Mouse (Mus musculus) spleen, adult 18-20 months (tissue): ENCODE results near the gene Nkx6-1.

ENCODE experiments used
- DNase-seq, 2 experiments: peaks; one replicate each; pipeline ENCODE4 v3.0.0; 2022; ENCODE audit warnings: mixed read lengths in 2 of 2

Nkx6-1 gene

GRCm38 (mm10) chr5:101664945-101665615 lies at the start of gene Nkx6-1:
Gene Nkx6-1 (minus strand): TSS chr5:101664996.
- DNase-seq, result no peak

- no peak for DNase-seq
Observed at GRCm38 (mm10) chr5:101713064-101713613, 48.3 kb upstream of the Nkx6-1 start.

- no peak for DNase-seq
Observed at GRCm38 (mm10) chr5:101703374-101704260, 38.8 kb upstream of the Nkx6-1 start.

GRCm38 (mm10) chr5:101702636-101703035 lies 37.8 kb upstream of the Nkx6-1 start:
- DNase-seq, result no peak

GRCm38 (mm10) chr5:101700607-101701006 lies 35.8 kb upstream of the Nkx6-1 start:
- no peak for DNase-seq

GRCm38 (mm10) chr5:101688581-101688980 lies 23.8 kb upstream of the Nkx6-1 start:
- DNase-seq, result no peak

GRCm38 (mm10) chr5:101683340-101683739 lies 18.5 kb upstream of the Nkx6-1 start:
- no peak for DNase-seq

- no peak for DNase-seq
Observed at GRCm38 (mm10) chr5:101680338-101680737, 15.5 kb upstream of the Nkx6-1 start.

GRCm38 (mm10) chr5:101669381-101669780 lies 4.6 kb upstream of the Nkx6-1 start:
- DNase-seq, result no peak

- no peak for DNase-seq
Observed at GRCm38 (mm10) chr5:101668475-101668874, 3.7 kb upstream of the Nkx6-1 start.

- DNase-seq, result no peak
Observed at GRCm38 (mm10) chr5:101668028-101668427, 3.2 kb upstream of the Nkx6-1 start.

- no peak for DNase-seq
Observed at GRCm38 (mm10) chr5:101667263-101667990, 2.6 kb upstream of the Nkx6-1 start.

- no peak for DNase-seq
Observed at GRCm38 (mm10) chr5:101666713-101667112, 1.9 kb upstream of the Nkx6-1 start.

- DNase-seq, result no peak
Observed at GRCm38 (mm10) chr5:101666091-101666490, 1.3 kb upstream of the Nkx6-1 start.

- no peak for DNase-seq
Observed at GRCm38 (mm10) chr5:101664423-101664921, 324 bp downstream of the Nkx6-1 start.

- no peak for DNase-seq
Observed at GRCm38 (mm10) chr5:101663621-101664422, 974 bp downstream of the Nkx6-1 start.

- DNase-seq, result no peak
Observed at GRCm38 (mm10) chr5:101663176-101663575, 1.6 kb downstream of the Nkx6-1 start.

GRCm38 (mm10) chr5:101662485-101662884 lies 2.3 kb downstream of the Nkx6-1 start:
- no peak for DNase-seq

- DNase-seq, result no peak
Observed at GRCm38 (mm10) chr5:101661561-101662211, 3.1 kb downstream of the Nkx6-1 start.

- no peak for DNase-seq
Observed at GRCm38 (mm10) chr5:101660666-101661065, 4.1 kb downstream of the Nkx6-1 start.

GRCm38 (mm10) chr5:101659411-101659971 lies 5.3 kb downstream of the Nkx6-1 start:
- DNase-seq, result no peak
